Mouse (Mus musculus) bone marrow, adult 2 months (tissue): Measurements from ENCODE around the gene Gm20604.

Experiments
- CTCF ChIP-seq: fragments of 200-500 bp; IDR thresholded peaks from 2 replicates; pipeline ENCODE4 v1.5.1; 2011; ENCODE audit warnings: low read length, control low read depth; ENCODE audit not compliant: control insufficient read depth, insufficient read depth
- POLR2A ChIP-seq: fragments of 200-500 bp; IDR thresholded peaks from 2 replicates; pipeline ENCODE4 v1.6.1; 2011; ENCODE audit warnings: low read depth, mild to moderate bottlenecking, control low read depth, low read length, borderline replicate concordance; ENCODE audit not compliant: control insufficient read depth

GRCm38 (mm10) chr12:102703441-102703840 lies 55.0 kb downstream of the Gm20604 start:
- TF ChIP-seq CTCF (no peak), POLR2A (no peak)
